Comparison of ENCODE assay signal across 8 mouse cellular contexts in genomic region chr10:93945364-93945763, GRCm38 (mm10). TPM values are rescaled to one million over a fixed set of nuclear protein-coding genes. Genes with fewer than 3 reads are reported as not detected.
DNase-seq lines count a peak whose midpoint lies in the region; ATAC-seq lines count a peak whose summit lies in the region.

No protein-coding gene starts in this region.

- H3K9me3 ChIP-seq in neural tube, embryonic 13.5 days: no peaks in the 10 kb centered on the region

- 18% methylated on average over 4 of the region's 4 CpGs for WGBS in neural tube, embryonic 13.5 days

- 0 out of 2 replicates have a peak, but pooled peaks have one; percentile 59 for ATAC-seq in neural tube, embryonic 13.5 days (ENCODE audit: low read depth)

- DNase-seq in layer of hippocampus, adult 11-12 months (ENCODE audit: low spot score): peak; percentile 27
- no peak for DNase-seq in layer of hippocampus, adult 9-10 months (ENCODE audit: low spot score)
- DNase-seq in NIH3T3 (ENCODE audit: low read depth): peak; percentile 68
- peak; percentile 85 to 87 for DNase-seq in cerebellum, postnatal 14 days
- peak; percentile 31 for DNase-seq in kidney, adult 9 months
- DNase-seq in spleen, adult 18-20 months: no peak
- DNase-seq in urinary bladder, postnatal 36 days (ENCODE audit: low spot score in 2 of 2): no peak

- H3K36me3 ChIP-seq in neural tube, embryonic 13.5 days: no peaks in the 10 kb centered on the region

- H3K4me3 ChIP-seq in neural tube, embryonic 13.5 days: no peak overlapping the region

- H3K27ac ChIP-seq in neural tube, embryonic 13.5 days (replicated peaks): 0 out of 2 replicates have a peak overlapping the region, but pooled peaks have one; percentile 13

- H3K27me3 ChIP-seq in neural tube, embryonic 13.5 days: no peaks in the 10 kb centered on the region

- H3K9ac ChIP-seq in neural tube, embryonic 13.5 days: no peak overlapping the region

- peaks cover 27% of the 10 kb centered on the region for H3K4me1 ChIP-seq in neural tube, embryonic 13.5 days (replicated peaks)

- no peak overlapping the region for H3K4me2 ChIP-seq in neural tube, embryonic 13.5 days

RNA-seq across cellular contexts. Expression of gene Metap2, which starts 48.5 kb away (rescaled TPM):
- 171 and 175 TPM in 2 replicates for polyA plus RNA-seq in neural tube, embryonic 13.5 days (2015; fragmentation: Nextera tagmentation; extraction: Ambion mirVana)

Comparison
In these comparisons a context has a peak if more than half of its experiments do, and no peak if none do; other contexts are left out.
1. DNase-seq: peak in layer of hippocampus, adult 11-12 months (single experiment), NIH3T3 (single experiment), cerebellum, postnatal 14 days (2 of 2) and kidney, adult 9 months (single experiment); none in layer of hippocampus, adult 9-10 months (single experiment), spleen, adult 18-20 months (0 of 2) and urinary bladder, postnatal 36 days (0 of 2).